Mouse (Mus musculus) stomach, postnatal 0 days (tissue): ENCODE measurements at regions not wholly inside any gene's neighbourhood (a gene's known extent, or its start where the extent isn't known, plus 50 kb on each side); places are given as distances from the start of the nearest gene placed in this dataset.

Source experiments
- CTCF ChIP-seq: IDR thresholded peaks from 2 replicates; pipeline ENCODE4 v1.5.1; 2016; ENCODE audit warnings: antibody characterized with exemption, low read depth, mild to moderate bottlenecking, moderate library complexity
- EP300 ChIP-seq: optimal IDR thresholded peaks from 2 replicates; pipeline ENCODE3; 2016; ENCODE audit warnings: antibody characterized with exemption

DNA sequence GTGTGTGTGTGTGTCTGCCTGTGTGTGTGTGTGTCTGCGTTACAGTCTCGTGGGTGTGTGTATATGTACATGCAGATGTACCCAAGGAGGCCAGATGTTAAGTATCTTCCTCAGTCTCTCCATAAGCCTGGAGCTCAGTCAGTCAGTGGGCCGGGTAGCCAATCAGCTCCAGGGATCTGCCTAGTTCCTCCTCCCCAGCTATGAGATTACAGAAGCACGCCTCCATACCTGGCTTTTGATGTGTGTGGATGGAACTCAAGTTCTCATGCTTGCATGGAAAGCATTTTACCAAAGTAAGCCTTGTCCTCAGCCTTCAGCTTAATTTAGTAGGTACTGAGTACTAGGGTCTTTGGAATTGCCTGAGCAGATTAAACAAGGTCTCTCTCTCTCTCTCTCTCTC, 91.0 kb upstream of the Cadm1 start:
- TF ChIP-seq CTCF = no peak
- TF ChIP-seq EP300 = no peak
